Mouse (Mus musculus) liver, adult 2 months (tissue): ENCODE data around the gene Emp2.

Experiments
- CTCF ChIP-seq: fragments of 200-500 bp; IDR thresholded peaks from 2 replicates; pipeline ENCODE4 v1.5.1; 2011; ENCODE audit warnings: low read depth, low read length, control low read depth
- POLR2A ChIP-seq: fragments of 200-500 bp; IDR thresholded peaks from 2 replicates; pipeline ENCODE4 v1.6.1; 2011; ENCODE audit warnings: low read length, control low read depth; ENCODE audit not compliant: insufficient read depth; ENCODE audit errors: extremely low read depth

DNA sequence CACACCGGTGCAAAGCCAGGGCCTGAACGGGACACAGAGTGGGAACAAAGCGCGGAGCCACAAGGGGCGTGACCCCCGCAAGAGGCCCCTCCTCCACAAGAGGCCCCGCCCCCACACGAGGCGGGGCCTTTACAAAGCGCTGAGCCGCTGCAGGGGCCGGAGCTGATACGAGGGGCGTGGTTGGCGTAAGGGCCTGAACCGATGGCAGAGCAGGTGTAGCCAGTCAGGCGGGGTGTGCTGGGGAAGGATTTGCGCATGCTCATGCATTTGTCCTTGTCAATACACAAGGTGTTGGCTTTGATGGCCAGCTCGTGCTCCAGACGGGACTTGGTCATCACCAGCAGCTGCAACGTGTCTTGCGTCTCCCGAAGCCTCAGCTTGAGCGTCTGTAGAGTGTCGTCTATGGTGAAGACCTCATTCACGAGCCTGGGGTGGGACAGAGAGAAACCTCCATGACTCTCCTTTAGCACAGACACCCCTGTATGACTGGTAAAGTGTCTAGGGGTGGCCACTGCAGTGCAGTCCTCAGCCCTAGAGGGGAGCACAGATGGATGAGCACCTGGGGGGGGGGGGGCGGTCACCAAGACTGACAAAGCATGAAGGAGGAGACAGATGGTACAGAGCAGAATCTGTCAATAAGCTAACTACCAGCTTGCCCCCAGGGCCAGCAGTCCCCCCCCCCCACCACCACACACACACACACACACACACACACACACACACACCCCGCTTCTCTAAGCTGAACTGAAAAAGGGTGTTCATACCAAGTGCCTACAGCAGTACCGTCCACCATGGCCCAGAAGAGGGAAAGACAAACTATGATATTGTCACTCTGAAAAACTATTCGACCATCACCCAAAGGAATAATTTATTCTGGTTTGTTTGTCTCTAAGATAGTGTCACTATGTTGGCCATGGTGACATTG is 44.5 kb upstream of the Emp2 start:
- no peak for TF ChIP-seq CTCF
- TF ChIP-seq POLR2A: no peak
